Mouse (Mus musculus): ENCODE data around the gene Snx29.
"Not testable (repeated sequence)": the region's sequence is repeated elsewhere in the genome, so short reads cannot be mapped to it uniquely, and the experiment has no call there.

GRCm38 (mm10) chr16:11575733-11576132, 253.0 kb downstream of the Snx29 start:
- not testable (repeated sequence) for TF ChIP-seq CTCF (IDR thresholded peaks at IDR 0.05; ENCODE audit: borderline replicate concordance, insufficient read depth, low read depth, low read length); POLR2A (IDR thresholded peaks at IDR 0.05; ENCODE audit: borderline replicate concordance, insufficient read depth, low read length)
